Mouse (Mus musculus): ENCODE measurements around the gene Hnrnpll. TPM values are rescaled to one million over a fixed set of nuclear protein-coding genes. Genes with fewer than 3 reads are reported as not detected.
"Not testable (repeated sequence)": the region's sequence is repeated elsewhere in the genome, so short reads cannot be mapped to it uniquely, and the experiment has no call there.

Hnrnpll gene
- polyA plus RNA-seq, 1 experiment from 2014 or later = 126 TPM

GRCm38 (mm10) chr17:80016400-80016799, 45.7 kb downstream of the Hnrnpll start:
- not testable (repeated sequence) for H3K36me3 ChIP-seq (replicated peaks); H3K27me3 ChIP-seq; H3K9me3 ChIP-seq; H3K4me1 ChIP-seq; H3K4me2 ChIP-seq; H3K27ac ChIP-seq; H3K9ac ChIP-seq; H3K4me3 ChIP-seq (replicated peaks); ATAC-seq (ENCODE audit: low FRiP score)
- 97% methylated on average over 4 of the region's 4 CpGs for WGBS

- H3K4me3 ChIP-seq (replicated peaks) = no peak overlapping the region
- no peak overlapping the region for H3K9ac ChIP-seq
- ATAC-seq (ENCODE audit: low FRiP score) = no peak
- H3K27me3 ChIP-seq = peaks cover 7% of the 10 kb centered on the region; the same call in 1 of the 2 replicates
- H3K4me1 ChIP-seq = no peaks in the 10 kb centered on the region; the same call in 1 of the 2 replicates
- H3K36me3 ChIP-seq (replicated peaks) = no peaks in the 10 kb centered on the region
- H3K9me3 ChIP-seq = no peaks in the 10 kb centered on the region
- WGBS = 89% methylated on average over 8 of the region's 8 CpGs
- no peak overlapping the region for H3K27ac ChIP-seq
- H3K4me2 ChIP-seq = no peak overlapping the region
These were observed 47.7 kb downstream of the Hnrnpll start for GRCm38 (mm10) chr17:80014361-80014809.

GRCm38 (mm10) chr17:80009926-80010325, 52.2 kb downstream of the Hnrnpll start:
- Histone ChIP-seq H3K9me3 (no peaks in the 10 kb centered on the region), H3K9ac (no peak overlapping the region), H3K4me1 (peaks cover 12% of the 10 kb centered on the region), H3K27ac (no peak overlapping the region), H3K27me3 (peaks cover 7% of the 10 kb centered on the region), H3K4me3 (replicated peaks) (no peak overlapping the region), H3K4me2 (no peak overlapping the region), H3K36me3 (replicated peaks) (no peaks in the 10 kb centered on the region)
- 33% methylated on average over 15 of the region's 15 CpGs for WGBS
- ATAC-seq (ENCODE audit: low FRiP score) = no peak

GRCm38 (mm10) chr17:80008847-80009246, 53.3 kb downstream of the Hnrnpll start:
- no peak overlapping the region for H3K4me3 ChIP-seq (replicated peaks)
- no peak overlapping the region for H3K4me2 ChIP-seq
- WGBS = 36% methylated on average over 5 of the region's 5 CpGs
- ATAC-seq (ENCODE audit: low FRiP score) = peak; percentile 36; the same call in 1 of the 2 replicates
- no peak overlapping the region for H3K27ac ChIP-seq
- no peak overlapping the region for H3K9ac ChIP-seq
- no peaks in the 10 kb centered on the region for H3K9me3 ChIP-seq
- H3K36me3 ChIP-seq (replicated peaks) = no peaks in the 10 kb centered on the region
- peaks cover 12% of the 10 kb centered on the region for H3K4me1 ChIP-seq
- H3K27me3 ChIP-seq = peaks cover 7% of the 10 kb centered on the region

- no peaks in the 10 kb centered on the region for H3K36me3 ChIP-seq (replicated peaks)
- H3K27me3 ChIP-seq = no peaks in the 10 kb centered on the region; the same call in 1 of the 2 replicates
- no peak overlapping the region for H3K4me2 ChIP-seq
- H3K27ac ChIP-seq = no peak overlapping the region
- H3K4me3 ChIP-seq (replicated peaks) = no peak overlapping the region
- H3K9ac ChIP-seq = no peak overlapping the region
- no peaks in the 10 kb centered on the region for H3K9me3 ChIP-seq
- H3K4me1 ChIP-seq = peaks cover 12% of the 10 kb centered on the region
- WGBS = 54% methylated on average over 17 of the region's 17 CpGs
- ATAC-seq (ENCODE audit: low FRiP score) = no peak
These were observed 57.5 kb downstream of the Hnrnpll start for GRCm38 (mm10) chr17:80004345-80005239.

- not testable (repeated sequence) for H3K27me3 ChIP-seq; H3K4me3 ChIP-seq (replicated peaks); H3K9ac ChIP-seq; ATAC-seq (ENCODE audit: low FRiP score); H3K4me2 ChIP-seq; H3K27ac ChIP-seq; H3K36me3 ChIP-seq (replicated peaks); H3K9me3 ChIP-seq
- peaks cover 10% of the 10 kb centered on the region for H3K4me1 ChIP-seq
- 89% methylated on average over 3 of the region's 3 CpGs for WGBS
These were observed 58.3 kb downstream of the Hnrnpll start for GRCm38 (mm10) chr17:80003851-80004250.

- ATAC-seq (ENCODE audit: low FRiP score) = no peak
- H3K27me3 ChIP-seq = no peaks in the 10 kb centered on the region; the same call in 1 of the 2 replicates
These were observed 59.7 kb downstream of the Hnrnpll start for GRCm38 (mm10) chr17:80002385-80002852.

GRCm38 (mm10) chr17:79999631-80000030, 62.5 kb downstream of the Hnrnpll start:
- Histone ChIP-seq H3K9me3 (no peaks in the 10 kb centered on the region), H3K4me1 (no peaks in the 10 kb centered on the region), H3K4me2 (no peak overlapping the region), H3K27ac (no peak overlapping the region), H3K36me3 (replicated peaks) (no peaks in the 10 kb centered on the region), H3K4me3 (replicated peaks) (no peak overlapping the region), H3K9ac (no peak overlapping the region), H3K27me3 (no peaks in the 10 kb centered on the region)
- 87% methylated on average over 14 of the region's 14 CpGs for WGBS
- ATAC-seq (ENCODE audit: low FRiP score) = no peak

More at GRCm38 (mm10) chr17:80002385-80002852, 59.7 kb downstream of the Hnrnpll start:
- H3K9me3 ChIP-seq = no peaks in the 10 kb centered on the region
- H3K4me2 ChIP-seq = no peak overlapping the region
- H3K9ac ChIP-seq = no peak overlapping the region
- 87% methylated on average over 3 of the region's 3 CpGs for WGBS
- no peaks in the 10 kb centered on the region for H3K36me3 ChIP-seq (replicated peaks)
- H3K4me1 ChIP-seq = peaks cover 2% of the 10 kb centered on the region
- no peak overlapping the region for H3K4me3 ChIP-seq (replicated peaks)
- no peak overlapping the region for H3K27ac ChIP-seq

- no peak for ATAC-seq (ENCODE audit: low FRiP score)
- 89% methylated on average over 5 of the region's 5 CpGs for WGBS
- Histone ChIP-seq H3K27ac (no peak overlapping the region), H3K4me2 (no peak overlapping the region), H3K4me1 (no peaks in the 10 kb centered on the region), H3K9ac (no peak overlapping the region), H3K9me3 (no peaks in the 10 kb centered on the region), H3K4me3 (replicated peaks) (no peak overlapping the region), H3K36me3 (replicated peaks) (no peaks in the 10 kb centered on the region), H3K27me3 (no peaks in the 10 kb centered on the region)
These were observed 63.1 kb downstream of the Hnrnpll start for GRCm38 (mm10) chr17:79998986-79999385.

GRCm38 (mm10) chr17:79995091-79995691, 66.9 kb downstream of the Hnrnpll start:
- no peaks in the 10 kb centered on the region for H3K4me1 ChIP-seq
- no peak overlapping the region for H3K9ac ChIP-seq
- 83% methylated on average over 3 of the region's 3 CpGs for WGBS
- H3K9me3 ChIP-seq = no peaks in the 10 kb centered on the region
- no peaks in the 10 kb centered on the region for H3K36me3 ChIP-seq (replicated peaks)
- H3K27ac ChIP-seq = no peak overlapping the region
- H3K4me2 ChIP-seq = no peak overlapping the region
- H3K27me3 ChIP-seq = no peaks in the 10 kb centered on the region
- no peak overlapping the region for H3K4me3 ChIP-seq (replicated peaks)
- no peak for ATAC-seq (ENCODE audit: low FRiP score)

GRCm38 (mm10) chr17:79992114-79992513, 70.0 kb downstream of the Hnrnpll start:
- 88% methylated on average over 3 of the region's 3 CpGs for WGBS
- H3K27ac ChIP-seq = no peak overlapping the region
- no peak for ATAC-seq (ENCODE audit: low FRiP score)
- H3K9ac ChIP-seq = no peak overlapping the region
- H3K4me3 ChIP-seq (replicated peaks) = no peak overlapping the region
- H3K36me3 ChIP-seq (replicated peaks) = no peaks in the 10 kb centered on the region
- H3K4me1 ChIP-seq = no peaks in the 10 kb centered on the region
- no peak overlapping the region for H3K4me2 ChIP-seq
- H3K27me3 ChIP-seq = no peaks in the 10 kb centered on the region
- H3K9me3 ChIP-seq = no peaks in the 10 kb centered on the region

- ATAC-seq (ENCODE audit: low FRiP score) = no peak
- Histone ChIP-seq H3K4me3 (replicated peaks) (no peak overlapping the region), H3K9ac (no peak overlapping the region), H3K4me1 (no peaks in the 10 kb centered on the region), H3K27ac (no peak overlapping the region), H3K36me3 (replicated peaks) (no peaks in the 10 kb centered on the region), H3K4me2 (no peak overlapping the region), H3K27me3 (no peaks in the 10 kb centered on the region), H3K9me3 (no peaks in the 10 kb centered on the region)
- WGBS = 89% methylated on average over 12 of the region's 12 CpGs
These were observed 70.8 kb downstream of the Hnrnpll start for GRCm38 (mm10) chr17:79991166-79991958.
